Mouse (Mus musculus) thymus, postnatal 14 days (tissue): Measurements from ENCODE around the gene D1Ertd622e.

Source experiments
- DNase-seq: peaks from one replicate; pipeline ENCODE4 v3.0.0; 2021

The D1Ertd622e gene

DNA sequence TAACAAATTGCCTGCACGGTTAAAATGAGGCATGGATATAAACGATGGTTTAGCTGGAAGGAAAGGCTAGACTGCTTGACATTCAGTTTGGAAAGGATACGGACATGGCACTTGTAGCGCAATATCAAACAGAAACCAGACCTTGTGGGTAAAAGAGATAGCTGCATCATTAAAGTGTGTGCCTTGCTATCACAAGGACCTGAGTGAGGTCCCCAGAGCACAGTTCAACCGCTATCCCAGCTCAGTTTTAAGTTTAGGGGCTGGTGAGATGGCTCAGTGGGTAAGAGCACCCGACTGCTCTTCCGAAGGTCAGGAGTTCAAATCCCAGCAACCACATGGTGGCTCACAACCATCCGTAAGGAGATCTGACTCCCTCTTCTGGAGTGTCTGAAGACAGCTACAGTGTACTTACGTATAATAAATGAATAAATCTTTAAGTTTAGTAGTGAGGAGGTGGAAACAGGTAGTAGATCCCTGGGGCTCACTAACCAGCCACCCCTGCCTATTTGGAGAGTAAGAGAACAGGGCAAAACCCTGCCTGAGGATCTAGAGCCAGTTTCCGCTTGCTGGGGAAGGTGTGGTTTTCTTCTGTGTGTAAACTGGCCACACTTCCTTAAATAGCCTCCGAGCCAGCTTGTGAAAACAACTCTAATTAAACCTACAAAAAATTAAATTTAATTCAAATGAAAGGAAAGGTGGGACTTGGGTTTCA, 29.2 kb downstream of the D1Ertd622e start:
- no peak for DNase-seq

DNA sequence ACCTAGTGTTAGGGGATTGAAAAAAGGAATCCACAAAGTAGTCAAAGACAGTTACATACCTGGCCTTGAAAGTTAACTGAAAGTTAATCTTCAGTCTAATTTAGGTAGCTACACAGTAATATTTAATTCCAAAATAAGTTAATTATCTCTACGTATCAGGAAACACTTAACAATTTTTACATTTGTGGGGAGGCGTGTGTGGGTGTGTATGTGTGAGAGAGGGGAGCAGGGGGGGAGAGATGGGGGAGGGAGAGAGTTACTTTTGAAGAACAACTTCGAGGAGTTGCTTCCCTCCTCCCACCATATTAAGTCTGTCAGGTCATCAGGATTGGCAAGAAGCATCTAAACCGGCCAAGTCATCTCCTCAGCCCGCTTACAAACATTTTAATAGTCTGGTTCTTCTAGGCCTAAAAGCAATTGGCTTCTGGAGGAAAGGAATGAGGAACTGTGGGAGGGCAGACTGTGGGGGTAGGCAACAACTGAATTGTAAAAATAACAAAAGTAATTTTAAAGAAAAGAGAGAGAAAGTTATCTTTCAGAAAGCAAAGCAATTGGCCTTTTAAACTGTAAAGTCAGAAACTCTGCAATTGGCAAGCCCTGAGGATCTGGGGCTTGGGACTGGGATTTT, 29.9 kb downstream of the D1Ertd622e start:
- no peak for DNase-seq

DNA sequence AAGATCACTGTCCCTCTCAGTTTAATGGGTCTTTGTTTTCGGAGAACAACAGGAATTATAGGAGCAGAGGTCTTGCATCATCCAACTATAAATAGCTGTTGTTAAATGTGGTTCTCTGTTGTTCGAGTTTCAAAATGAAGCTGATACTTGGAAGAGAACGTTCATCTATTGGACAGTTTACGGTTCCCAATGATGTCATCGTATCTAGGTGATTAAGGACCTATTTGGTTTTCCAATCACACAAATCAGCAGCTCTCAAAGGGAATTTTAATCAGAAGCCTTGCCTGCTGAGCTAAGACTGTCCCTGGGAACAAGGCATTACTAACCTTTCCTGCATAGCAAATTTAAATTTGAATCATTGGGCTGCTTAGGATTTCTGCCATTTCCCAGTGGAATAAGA, 31.7 kb downstream of the D1Ertd622e start:
- no peak for DNase-seq

DNA sequence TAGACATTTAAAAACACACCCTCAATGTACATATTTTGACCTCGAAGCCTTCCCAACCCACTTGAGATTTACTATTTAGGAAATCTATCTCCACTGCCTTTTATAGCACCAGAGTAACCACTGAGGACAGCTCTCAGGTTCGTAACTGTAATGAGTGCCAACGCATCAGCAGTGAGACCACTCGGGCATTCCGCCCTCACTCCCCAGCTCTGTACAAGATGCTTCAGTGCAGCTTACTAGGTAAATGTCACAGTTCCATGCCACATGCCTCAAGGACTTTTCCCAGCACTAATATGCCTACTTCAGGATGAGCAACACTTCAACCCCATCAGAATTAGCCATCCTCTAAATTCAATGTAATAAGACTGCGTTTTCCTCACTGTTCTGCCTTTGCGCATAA, 33.0 kb downstream of the D1Ertd622e start:
- DNase-seq, result no peak

DNA sequence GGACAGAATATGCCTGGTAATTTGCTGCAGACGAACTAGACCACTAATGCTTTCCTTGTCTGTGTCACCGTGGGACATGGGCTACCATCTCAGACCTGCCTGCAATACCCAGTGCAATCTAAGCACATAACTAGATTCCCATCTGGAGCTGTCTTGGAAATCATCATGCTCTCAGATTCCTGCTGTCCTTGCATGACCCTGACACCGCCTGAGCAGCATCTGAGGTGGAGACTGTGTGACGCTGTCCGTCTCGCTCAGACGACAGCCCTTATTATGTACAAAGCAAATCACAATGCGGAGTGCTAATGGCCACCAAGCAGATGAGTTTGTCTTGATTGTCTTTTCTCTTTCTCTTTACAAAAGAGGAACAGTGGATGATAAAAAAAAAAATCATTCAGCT, 33.9 kb downstream of the D1Ertd622e start:
- no peak for DNase-seq

- no peak for DNase-seq
Measured at GRCm38 (mm10) chr1:97625427-97625826, 36.4 kb downstream of the D1Ertd622e start.

- no peak for DNase-seq
Measured at GRCm38 (mm10) chr1:97624386-97624785, 37.5 kb downstream of the D1Ertd622e start.

- no peak for DNase-seq
Measured at GRCm38 (mm10) chr1:97623214-97623856, 38.5 kb downstream of the D1Ertd622e start.

- no peak for DNase-seq
Measured at GRCm38 (mm10) chr1:97622574-97623208, 39.2 kb downstream of the D1Ertd622e start.

DNA sequence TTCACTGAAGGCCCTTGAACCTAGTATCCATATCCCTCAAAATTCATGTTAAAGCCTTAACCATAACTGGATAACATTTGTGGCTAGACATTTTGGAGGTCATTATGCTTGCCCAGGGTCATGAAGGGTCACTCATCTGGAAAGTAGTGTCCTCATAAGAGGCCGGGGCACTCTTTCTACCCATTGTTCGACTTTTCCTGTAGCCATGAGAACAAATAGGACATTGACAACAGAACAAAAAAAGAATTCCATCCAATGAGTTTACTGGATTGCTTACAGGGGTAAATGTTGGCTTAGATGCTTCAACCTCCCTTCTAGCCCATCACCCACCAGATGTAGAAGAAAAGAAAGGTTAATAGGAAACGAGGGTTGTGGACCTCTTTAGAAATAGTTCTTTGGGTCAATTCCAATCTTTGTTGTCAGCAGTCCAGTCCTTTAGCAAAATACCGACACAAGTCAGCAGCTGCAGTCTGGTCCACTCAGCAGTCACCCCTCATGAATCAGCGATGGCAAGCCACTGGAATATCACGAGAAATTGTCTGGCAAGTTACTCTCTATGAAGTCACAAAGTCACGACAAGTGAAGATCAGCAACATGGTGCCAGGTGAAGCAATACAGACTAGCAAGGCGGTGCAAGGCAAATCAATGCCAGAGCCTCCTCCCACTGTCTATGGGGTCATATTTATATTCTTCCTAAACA, 42.1 kb downstream of the D1Ertd622e start:
- no peak for DNase-seq

- DNase-seq, result no peak
Measured at GRCm38 (mm10) chr1:97615525-97615924, 46.3 kb downstream of the D1Ertd622e start.

- no peak for DNase-seq
Measured at GRCm38 (mm10) chr1:97614531-97615462, 47.1 kb downstream of the D1Ertd622e start.

DNA sequence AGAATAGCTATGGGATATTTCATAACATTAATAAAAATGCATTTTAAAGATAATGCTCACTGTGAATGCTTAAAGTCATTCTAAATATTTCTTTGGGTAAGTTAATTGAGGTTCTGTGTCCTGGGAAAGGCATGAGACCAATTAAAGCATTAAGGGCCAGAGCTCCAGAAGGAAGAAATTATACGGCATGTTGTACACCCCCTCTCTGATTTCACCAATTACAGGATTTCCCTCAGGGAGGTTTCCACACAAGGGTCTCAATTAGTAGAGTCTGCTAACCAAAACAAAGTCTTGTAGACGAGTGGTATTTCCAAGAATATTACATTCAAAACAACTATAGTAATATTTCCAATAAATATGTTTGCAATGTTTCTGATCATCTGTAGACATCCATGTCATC, 50.1 kb downstream of the D1Ertd622e start:
- no peak for DNase-seq

DNA sequence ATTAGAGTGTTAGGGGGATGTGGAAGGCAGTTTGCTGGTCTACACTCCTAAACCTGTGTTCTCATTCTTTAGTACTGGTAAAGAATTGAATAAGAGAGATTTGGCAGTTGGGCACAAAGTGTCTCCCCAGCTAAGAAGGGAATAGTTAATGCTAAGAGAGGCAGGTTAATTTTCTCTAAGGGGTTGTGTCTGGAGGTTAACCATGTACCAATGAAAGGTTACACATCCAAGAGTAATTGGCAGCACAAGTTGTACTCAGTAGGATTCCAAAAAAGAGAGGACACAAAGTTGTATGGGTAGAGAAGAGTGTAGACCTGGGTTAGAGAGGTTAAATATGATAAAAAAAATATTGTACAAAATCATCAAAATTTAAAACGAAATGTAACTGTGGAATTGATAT, 58.5 kb downstream of the D1Ertd622e start:
- no peak for DNase-seq

DNA sequence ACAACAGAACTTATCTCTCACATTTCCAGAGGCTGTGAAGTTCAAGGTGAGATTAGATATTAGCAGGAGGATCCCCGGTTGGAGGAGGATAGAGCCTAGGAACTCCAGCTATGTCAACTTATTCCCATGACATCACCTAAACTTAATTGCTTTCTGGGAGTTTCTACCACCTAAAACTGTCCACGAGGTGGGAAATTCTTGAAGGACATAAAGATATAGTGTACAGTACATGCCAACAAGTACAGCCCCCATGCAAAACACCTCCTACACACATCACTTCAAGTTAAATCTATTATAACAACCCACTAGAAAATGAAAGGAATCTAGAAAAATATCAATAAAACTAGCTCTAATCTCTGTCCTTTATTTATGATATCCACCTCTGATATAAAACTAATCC, 61.5 kb downstream of the D1Ertd622e start:
- DNase-seq, result no peak

GRCm38 (mm10) chr1:97599101-97599500, 62.8 kb downstream of the D1Ertd622e start:
- no peak for DNase-seq

DNA sequence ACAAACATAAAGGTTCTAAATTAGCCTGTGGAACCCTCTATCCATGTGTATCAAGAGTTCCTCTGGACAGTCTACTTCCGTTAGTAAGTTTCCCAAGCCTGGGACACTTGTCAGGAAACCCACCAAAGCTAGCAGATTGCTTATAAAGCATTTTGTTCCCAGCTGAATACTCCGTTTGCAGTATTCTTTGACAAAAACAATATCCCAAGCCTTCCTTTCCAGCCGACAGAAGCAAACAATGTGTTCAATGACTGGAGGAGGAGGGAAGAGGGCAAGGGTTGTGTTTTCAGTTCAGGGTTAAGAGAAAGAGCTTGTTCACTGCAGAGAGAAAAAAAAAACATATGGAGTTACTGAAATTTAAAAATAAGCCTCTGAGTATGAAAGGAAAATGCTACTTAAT, 73.3 kb downstream of the D1Ertd622e start:
- no peak for DNase-seq

GRCm38 (mm10) chr1:97585106-97585505, 76.8 kb downstream of the D1Ertd622e start:
- no peak for DNase-seq

DNA sequence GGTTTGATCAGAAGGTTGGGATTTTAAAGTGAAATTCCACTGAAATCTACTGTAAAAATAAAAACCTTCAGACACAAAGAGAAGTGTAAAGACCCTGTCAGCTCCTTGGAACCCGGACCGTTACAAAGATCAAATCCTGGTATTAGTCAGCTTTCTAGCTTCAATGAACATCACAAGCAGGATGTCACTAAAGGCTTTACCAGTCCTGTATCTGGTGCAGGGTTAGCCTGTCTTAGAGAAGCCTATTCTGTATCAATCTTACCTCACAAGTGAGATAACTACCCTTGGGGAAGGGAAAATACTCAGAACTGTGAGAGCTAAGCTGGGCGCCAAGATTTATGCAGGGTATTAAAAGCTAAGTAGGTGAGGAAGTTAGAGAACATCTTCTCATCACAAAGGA, 77.7 kb downstream of the D1Ertd622e start:
- no peak for DNase-seq

GRCm38 (mm10) chr1:97583085-97583484, 78.8 kb downstream of the D1Ertd622e start:
- no peak for DNase-seq

GRCm38 (mm10) chr1:97580680-97581079, 81.2 kb downstream of the D1Ertd622e start:
- DNase-seq, result peak; percentile 40

DNA sequence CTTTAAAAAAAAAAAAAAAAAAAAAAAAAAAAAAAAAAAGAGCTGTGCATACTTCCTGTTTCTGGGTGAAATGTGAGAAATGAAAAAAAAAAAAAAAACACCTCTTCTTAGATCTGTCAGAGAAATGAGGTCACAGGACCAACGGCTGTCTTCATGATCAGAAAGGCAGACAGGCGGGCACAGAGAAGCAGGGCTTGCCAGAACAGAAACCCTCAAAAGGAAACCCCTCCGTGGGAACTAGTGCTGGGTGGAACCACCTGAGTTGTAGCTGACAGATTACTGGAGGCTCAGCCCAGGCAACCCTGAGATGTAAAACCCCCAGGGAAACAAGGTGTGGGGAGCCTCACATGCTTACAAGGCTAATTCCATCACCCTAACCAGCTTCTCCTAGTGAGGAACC, 81.6 kb downstream of the D1Ertd622e start:
- DNase-seq, result peak; percentile 91
